Mouse (Mus musculus) midbrain, embryonic 12.5 days (tissue): Measurements from ENCODE around the gene Ncf4. TPM values are rescaled to one million over a fixed set of nuclear protein-coding genes. Genes with fewer than 3 reads are reported as not detected.

Source experiments
- ATAC-seq: fragments of 200-750 bp; cut with Nextera tagmentation; 2 replicates; pipeline ENCODE4 v1.8.0; 2017; ENCODE audit warnings: low read depth, moderate TSS enrichment, moderate library complexity; ENCODE audit not compliant: low FRiP score
- H3K27ac ChIP-seq: fragments of 300-500 bp; sonication (generic); replicated peaks from 2 replicates; pipeline ENCODE4 v1.5.1; 2016; ENCODE audit warnings: mild to moderate bottlenecking
- H3K27me3 ChIP-seq: fragments of 300-500 bp; sonication (generic); 2 replicates; pipeline ENCODE4 v1.6.1; 2016; ENCODE audit warnings: mild to moderate bottlenecking
- H3K36me3 ChIP-seq: fragments of 300-500 bp; sonication (generic); 2 replicates; pipeline ENCODE4 v1.6.1; 2016
- H3K4me1 ChIP-seq: fragments of 300-500 bp; sonication (generic); 2 replicates; pipeline ENCODE4 v1.6.1; 2016
- H3K4me2 ChIP-seq: fragments of 300-500 bp; sonication (generic); replicated peaks from 2 replicates; pipeline ENCODE4 v1.6.1; 2016; ENCODE audit warnings: mild to moderate bottlenecking, moderate library complexity
- H3K4me3 ChIP-seq: fragments of 300-500 bp; sonication (generic); 2 replicates; pipeline ENCODE4 v1.5.1; 2016; ENCODE audit warnings: mild to moderate bottlenecking
- H3K9ac ChIP-seq: fragments of 300-500 bp; sonication (generic); replicated peaks from 2 replicates; pipeline ENCODE4 v1.6.1; 2016; ENCODE audit warnings: mild to moderate bottlenecking, moderate library complexity
- H3K9me3 ChIP-seq: fragments of 300-500 bp; sonication (generic); 2 replicates; pipeline ENCODE4 v1.6.1; 2016; ENCODE audit warnings: mild to moderate bottlenecking
- WGBS: fragments of 180-500 bp; shearing (Covaris S2); methylation state at CpG from one replicate; pipeline ENCODE4 v1.1.7; 2016; 5-methylcytosine and 5-hydroxymethylcytosine counted together
- microRNA-seq: library from miRNA; unstranded; fragments of <30 nt; microRNA quantifications from one replicate; pipeline ENCODE4, GENCODE M21; 2017
- polyA plus RNA-seq: library from polyadenylated mRNA; unstranded; fragments of >200 nt; fragmentation: Nextera tagmentation; extraction: Ambion mirVana; gene quantifications from 2 replicates; pipeline ENCODE4 v1.2.1, GENCODE M21; 2016

The Ncf4 gene
- polyA plus RNA-seq, 1 experiment from 2014 or later: 4.6 TPM

DNA sequence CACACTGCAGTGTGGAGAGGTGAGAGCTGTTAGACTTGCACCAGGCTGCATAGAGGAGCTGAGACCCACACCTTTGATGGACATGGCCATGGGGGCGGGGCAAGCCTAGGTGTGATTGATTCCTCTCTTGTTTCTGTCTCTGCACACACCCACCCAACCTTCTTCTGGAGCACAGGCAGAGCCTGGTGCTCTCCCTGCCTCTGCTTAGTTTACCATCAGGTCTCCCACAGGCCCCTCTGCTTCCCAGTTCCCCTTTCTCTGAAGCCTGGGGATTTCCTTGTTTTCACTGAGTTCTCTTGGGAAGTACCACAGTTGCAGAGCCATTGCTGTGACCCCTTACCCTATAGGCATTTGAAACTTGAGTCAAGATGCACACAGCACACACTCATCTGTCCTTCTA lies 54.0 kb downstream of the Ncf4 start:
- H3K4me1 ChIP-seq: no peaks in the 10 kb centered on the region
- no peak overlapping the region for H3K4me2 ChIP-seq
- no peaks in the 10 kb centered on the region for H3K36me3 ChIP-seq
- H3K4me3 ChIP-seq: no peak overlapping the region
- H3K27ac ChIP-seq: no peak overlapping the region
- H3K27me3 ChIP-seq: no peaks in the 10 kb centered on the region
- 79% methylated on average over 1 of the region's 1 CpGs for WGBS
- no peaks in the 10 kb centered on the region for H3K9me3 ChIP-seq
- H3K9ac ChIP-seq: no peak overlapping the region
- ATAC-seq: no peak

DNA sequence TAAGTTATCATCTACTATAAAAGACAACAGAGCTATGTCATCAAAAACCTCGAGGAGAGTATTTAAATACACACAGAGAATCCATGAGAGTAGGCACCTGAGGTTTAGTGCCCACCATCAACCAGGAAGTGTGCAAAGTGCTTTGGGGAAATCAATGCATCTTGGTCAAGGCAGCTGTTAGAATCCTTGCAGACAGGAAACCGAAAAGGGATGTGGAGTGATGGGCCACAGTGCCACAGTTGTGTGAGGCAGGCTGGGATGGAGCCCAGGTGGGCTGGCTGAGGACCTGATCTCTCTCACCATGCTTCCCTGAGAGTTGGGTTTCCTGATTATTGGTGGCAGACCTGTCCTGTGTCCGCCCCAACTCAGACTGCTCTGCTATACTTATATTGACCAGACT lies 55.0 kb downstream of the Ncf4 start:
- H3K4me2 ChIP-seq: no peak overlapping the region
- H3K4me3 ChIP-seq: no peak overlapping the region
- H3K27me3 ChIP-seq: no peaks in the 10 kb centered on the region
- no peaks in the 10 kb centered on the region for H3K9me3 ChIP-seq
- H3K9ac ChIP-seq: no peak overlapping the region
- ATAC-seq: no peak
- H3K4me1 ChIP-seq: no peaks in the 10 kb centered on the region
- no peaks in the 10 kb centered on the region for H3K36me3 ChIP-seq
- H3K27ac ChIP-seq: no peak overlapping the region
- WGBS: 82% methylated on average over 3 of the region's 3 CpGs

DNA sequence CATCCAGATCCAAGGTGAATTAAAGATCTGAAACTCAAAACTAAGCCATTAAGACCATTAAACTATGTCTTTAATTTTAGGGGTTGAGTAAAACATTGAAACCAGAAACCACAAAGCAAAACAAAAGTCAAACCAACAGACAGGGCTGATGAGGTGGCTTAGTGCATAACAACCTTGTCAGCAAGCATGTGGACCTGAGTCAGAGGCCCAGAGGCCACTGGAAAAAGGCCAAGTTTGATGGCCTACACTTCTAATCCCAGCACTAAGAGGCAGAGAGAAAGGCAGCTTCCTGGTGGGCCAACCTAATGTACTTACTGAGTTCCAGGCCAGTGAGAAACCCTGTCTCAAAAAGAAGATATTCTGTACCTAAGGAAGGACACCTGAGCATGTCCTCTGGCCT lies 56.2 kb downstream of the Ncf4 start:
- H3K4me1 ChIP-seq: no peaks in the 10 kb centered on the region
- no peak overlapping the region for H3K27ac ChIP-seq
- H3K4me2 ChIP-seq: no peak overlapping the region
- no peak overlapping the region for H3K9ac ChIP-seq
- H3K36me3 ChIP-seq: no peaks in the 10 kb centered on the region
- H3K9me3 ChIP-seq: no peaks in the 10 kb centered on the region
- H3K27me3 ChIP-seq: no peaks in the 10 kb centered on the region; the same call in 1 of the 2 replicates
- ATAC-seq: no peak
- no peak overlapping the region for H3K4me3 ChIP-seq

DNA sequence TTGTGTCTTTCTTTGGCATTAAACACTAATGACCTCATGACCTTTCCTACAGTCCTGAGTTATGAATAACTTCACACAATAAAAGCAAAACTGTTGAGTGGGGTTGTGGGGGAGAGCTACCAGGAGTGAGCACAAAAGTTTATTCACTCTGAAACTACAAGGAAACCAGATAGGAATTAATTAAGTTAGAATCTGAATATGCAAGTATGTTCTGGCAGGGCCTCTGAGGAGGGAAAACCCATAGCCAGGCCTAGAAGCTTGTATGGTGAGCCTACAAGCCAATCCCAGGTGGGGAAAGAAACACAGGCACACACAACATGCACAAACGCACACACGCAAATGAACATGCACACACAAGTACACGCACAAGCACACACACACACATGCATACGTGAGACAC lies 58.1 kb downstream of the Ncf4 start:
- Histone ChIP-seq H3K4me1 (no peaks in the 10 kb centered on the region), H3K9me3 (no peaks in the 10 kb centered on the region), H3K9ac (no peak overlapping the region), H3K36me3 (no peaks in the 10 kb centered on the region), H3K27ac (no peak overlapping the region), H3K4me3 (no peak overlapping the region), H3K27me3 (no peaks in the 10 kb centered on the region; the same call in 1 of the 2 replicates), H3K4me2 (no peak overlapping the region)
- 90% methylated on average over 4 of the region's 4 CpGs for WGBS
- ATAC-seq: no peak

DNA sequence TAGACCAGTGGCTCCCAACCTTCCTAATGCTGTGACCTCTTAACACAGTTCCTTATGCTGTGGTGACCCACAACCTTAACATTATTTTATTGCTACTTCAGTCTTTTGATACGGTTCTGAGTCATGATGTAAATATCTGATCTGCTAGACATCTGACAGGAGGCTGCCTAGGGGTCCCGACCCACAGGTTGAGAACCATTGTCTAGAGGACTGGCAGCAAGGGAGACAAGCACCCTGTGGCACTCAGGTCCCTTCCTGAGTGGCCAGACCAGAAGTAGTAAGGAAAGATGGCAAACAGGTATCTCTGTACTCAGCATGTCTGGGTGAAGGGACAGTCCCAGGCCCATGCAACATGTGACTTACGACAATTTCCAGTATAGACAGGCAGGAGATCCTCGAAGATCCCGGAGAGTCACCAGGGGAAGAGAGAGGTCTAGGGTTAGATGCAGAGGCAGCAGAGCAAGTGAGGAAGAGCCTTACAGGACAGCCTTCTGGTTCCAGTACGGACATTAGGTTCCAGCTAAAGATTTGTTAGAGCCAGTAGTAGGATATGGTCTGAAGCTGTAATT lies 59.1 kb downstream of the Ncf4 start:
- H3K27me3 ChIP-seq: no peaks in the 10 kb centered on the region; the same call in 1 of the 2 replicates
- ATAC-seq: no peak
- 91% methylated on average over 6 of the region's 6 CpGs for WGBS

DNA sequence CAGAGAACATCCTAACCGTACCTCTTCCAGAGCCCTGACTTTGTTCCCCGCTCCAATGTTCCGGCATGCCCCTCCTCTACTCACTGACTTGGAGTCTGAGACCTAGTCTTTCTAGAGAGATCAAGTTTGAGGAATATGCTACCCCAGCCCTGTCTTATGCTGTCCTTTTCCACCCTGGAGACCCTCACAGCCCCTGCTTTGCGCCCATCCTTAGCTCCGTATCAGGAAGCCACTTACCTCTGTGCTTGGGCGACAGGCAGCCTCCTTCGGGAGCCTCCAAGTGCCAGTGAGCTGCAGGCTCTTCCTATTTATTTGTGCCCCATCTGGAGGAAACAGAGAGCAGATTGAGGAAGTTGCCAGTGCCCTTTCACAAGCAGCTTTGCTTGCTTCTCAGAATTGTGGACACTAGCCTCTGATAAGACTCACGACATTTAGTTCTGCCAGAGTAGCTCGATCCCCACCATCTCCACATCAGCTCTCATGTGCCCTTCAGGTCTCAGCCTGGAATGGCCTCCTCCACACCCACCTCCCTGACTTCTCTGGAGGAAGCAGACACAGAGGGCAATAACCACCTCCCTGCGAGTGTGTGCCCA lies 60.8 kb downstream of the Ncf4 start, which contains the start of gene Csf2rb2:
Csf2rb2 (minus strand) TSS at position 381 of the 593 bp plus-strand sequence.
- ATAC-seq: no peak

More for the DNA sequence above, 59.1 kb downstream of the Ncf4 start:
- no peak overlapping the region for H3K4me3 ChIP-seq
- H3K36me3 ChIP-seq: no peaks in the 10 kb centered on the region
- no peaks in the 10 kb centered on the region for H3K4me1 ChIP-seq
- H3K27ac ChIP-seq: no peak overlapping the region
- no peak overlapping the region for H3K4me2 ChIP-seq
- no peaks in the 10 kb centered on the region for H3K9me3 ChIP-seq
- H3K9ac ChIP-seq: no peak overlapping the region

DNA sequence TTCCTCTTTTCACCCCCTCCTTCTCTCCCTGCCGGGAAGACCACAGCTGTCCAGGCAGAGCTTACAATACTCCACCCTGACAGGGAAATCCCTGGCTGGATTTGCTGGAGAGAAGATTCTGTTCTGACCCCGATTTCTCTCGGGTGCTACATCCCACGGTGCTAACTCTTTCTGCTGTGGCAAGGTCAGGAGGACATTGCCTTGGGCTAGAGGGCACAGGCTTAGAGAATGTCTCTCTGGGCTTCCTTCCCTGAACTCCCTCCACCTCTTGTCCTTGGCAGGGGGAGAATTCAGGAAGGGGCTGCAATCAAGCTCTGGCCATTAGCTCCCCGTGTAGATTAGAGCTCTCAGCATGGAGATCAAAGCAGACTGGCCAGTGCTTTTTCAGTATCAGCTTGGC lies 65.3 kb downstream of the Ncf4 start:
- 42% methylated on average over 5 of the region's 5 CpGs for WGBS
- Histone ChIP-seq H3K27ac (no peak overlapping the region), H3K4me3 (no peak overlapping the region), H3K9ac (no peak overlapping the region), H3K9me3 (no peaks in the 10 kb centered on the region), H3K4me1 (no peaks in the 10 kb centered on the region), H3K27me3 (no peaks in the 10 kb centered on the region; the same call in 1 of the 2 replicates), H3K4me2 (no peak overlapping the region), H3K36me3 (no peaks in the 10 kb centered on the region)
- no peak for ATAC-seq

More for the DNA sequence above, 60.8 kb downstream of the Ncf4 start, which contains the start of gene Csf2rb2:
- WGBS: 88% methylated on average over 10 of the region's 10 CpGs
- H3K4me1 ChIP-seq: no peaks in the 10 kb centered on the region
- H3K27ac ChIP-seq: no peak within 1 kb of the TSS
- no peak within 1 kb of the TSS for H3K4me2 ChIP-seq
- no peaks in the 10 kb centered on the region for H3K9me3 ChIP-seq
- no peaks in the 10 kb centered on the region; the same call in 1 of the 2 replicates for H3K27me3 ChIP-seq
- no peak within 1 kb of the TSS for H3K4me3 ChIP-seq
- no peaks in the 10 kb centered on the region for H3K36me3 ChIP-seq
- no peak within 1 kb of the TSS for H3K9ac ChIP-seq

DNA sequence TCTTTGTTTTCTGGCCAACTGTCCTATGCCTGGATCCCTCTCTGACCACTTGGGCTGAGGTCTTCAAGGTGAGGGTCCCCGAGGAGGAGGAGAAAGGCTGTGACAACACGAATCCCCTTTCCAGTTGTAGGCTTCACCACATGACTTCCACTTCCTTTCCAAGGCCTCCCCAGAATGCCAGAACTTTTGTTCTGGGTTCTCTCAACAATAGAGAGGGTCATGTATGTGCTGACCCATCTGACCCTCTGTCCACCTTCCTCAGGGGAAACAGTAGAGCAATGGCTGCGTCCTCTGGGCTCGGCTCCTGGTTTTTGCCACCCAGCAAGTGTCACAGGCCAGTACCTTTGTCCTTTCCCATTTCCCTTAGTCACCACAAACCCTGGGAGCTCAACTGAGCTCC lies 66.4 kb downstream of the Ncf4 start:
- Histone ChIP-seq H3K4me1 (no peaks in the 10 kb centered on the region), H3K4me2 (no peak overlapping the region), H3K9ac (no peak overlapping the region), H3K4me3 (no peak overlapping the region), H3K9me3 (no peaks in the 10 kb centered on the region), H3K27me3 (no peaks in the 10 kb centered on the region), H3K36me3 (no peaks in the 10 kb centered on the region), H3K27ac (no peak overlapping the region)
- no peak for ATAC-seq
- WGBS: 80% methylated on average over 4 of the region's 4 CpGs

Small RNA genes lying within 50 kb of the gene (microRNA-seq; reads per million reads assigned to microRNA genes)
- gene Mir7676-1: not detected

Other genes starting within 250 kb of the Ncf4 start
- gene Cacng2, start 124.8 kb upstream of the Ncf4 start, polyA plus RNA-seq: 3.1 and 3.4 TPM in 2 replicates
- 114 and 120 TPM in 2 replicates for gene Ift27, start 70.7 kb upstream of the Ncf4 start, polyA plus RNA-seq
- gene Pvalb, start 38.4 kb upstream of the Ncf4 start, polyA plus RNA-seq: 0.38 TPM in 1 of 2 replicates, not detected in the other
- gene Csf2rb2, start 60.9 kb downstream of the Ncf4 start, polyA plus RNA-seq: 0.18 and 0.52 TPM in 2 replicates
- gene Csf2rb, start 81.0 kb downstream of the Ncf4 start, polyA plus RNA-seq: 0.97 and 1.1 TPM in 2 replicates
- gene Tex33, start 151.1 kb downstream of the Ncf4 start, polyA plus RNA-seq: not detected in 2 replicates
- 4.9 and 5.5 TPM in 2 replicates for gene Tst, start 161.1 kb downstream of the Ncf4 start, polyA plus RNA-seq
- gene Mpst, start 161.6 kb downstream of the Ncf4 start, polyA plus RNA-seq: 2.0 and 2.1 TPM in 2 replicates
- gene Kctd17, start 183.8 kb downstream of the Ncf4 start, polyA plus RNA-seq: 76.1 and 84.8 TPM in 2 replicates
- gene Tmprss6, start 223.8 kb downstream of the Ncf4 start, polyA plus RNA-seq: 0.05 TPM in 1 of 2 replicates, not detected in the other